Mouse (Mus musculus) CD8-positive naive resting alpha-beta T cell, adult 2 months (primary cell): Measurements from ENCODE around the gene Pde7b.

ENCODE experiments used
- DNase-seq, 2 experiments: peaks; one replicate each; pipeline ENCODE4 v3.0.0; 2022; ENCODE audit warnings: low read depth in 2 of 2, low spot score in 2 of 2

Pde7b gene

GRCm38 (mm10) chr10:20437021-20437420 lies 287.9 kb downstream of the Pde7b start:
- DNase-seq, result no peak

DNA sequence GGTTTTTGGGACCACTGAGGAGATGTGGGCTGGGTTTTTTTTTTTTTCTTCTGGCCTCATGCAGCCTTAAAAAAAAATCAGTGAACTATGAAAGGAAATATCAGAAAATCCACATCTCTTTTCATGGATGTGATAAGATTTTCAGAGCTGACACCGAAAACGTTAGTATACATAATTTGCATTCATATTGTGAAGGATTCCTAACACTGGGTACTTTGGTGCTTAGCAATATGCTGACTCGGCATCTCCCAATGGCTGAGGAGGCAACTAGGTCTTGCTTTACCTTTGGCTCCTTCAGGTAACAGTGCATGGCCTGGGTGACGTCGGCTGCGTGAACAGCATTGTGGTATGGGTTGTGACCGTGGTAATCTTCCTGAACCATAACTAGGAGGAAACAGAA lies 289.0 kb downstream of the Pde7b start:
- no peak for DNase-seq

DNA sequence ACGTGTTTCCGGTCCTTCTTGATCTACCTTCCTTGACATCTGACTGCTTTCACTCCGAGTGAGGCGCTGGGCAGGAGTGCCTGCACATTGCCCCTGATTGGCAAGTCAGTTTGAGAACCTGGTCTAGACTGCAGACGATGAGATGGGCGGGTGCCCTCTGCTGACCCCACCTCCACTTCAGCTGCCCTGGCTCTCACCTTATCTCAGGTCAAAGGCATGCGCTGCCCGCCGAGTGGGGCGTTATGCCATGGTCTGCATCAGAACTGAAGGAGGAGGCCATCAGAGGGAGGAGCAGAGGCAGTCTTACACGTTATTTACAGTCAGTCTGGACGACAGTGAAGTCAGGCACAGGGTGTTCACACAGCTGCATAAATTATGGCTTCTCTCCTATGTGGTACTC lies 293.5 kb downstream of the Pde7b start:
- no peak for DNase-seq

- no peak for DNase-seq
These were observed 303.5 kb downstream of the Pde7b start for GRCm38 (mm10) chr10:20421299-20421883.

DNA sequence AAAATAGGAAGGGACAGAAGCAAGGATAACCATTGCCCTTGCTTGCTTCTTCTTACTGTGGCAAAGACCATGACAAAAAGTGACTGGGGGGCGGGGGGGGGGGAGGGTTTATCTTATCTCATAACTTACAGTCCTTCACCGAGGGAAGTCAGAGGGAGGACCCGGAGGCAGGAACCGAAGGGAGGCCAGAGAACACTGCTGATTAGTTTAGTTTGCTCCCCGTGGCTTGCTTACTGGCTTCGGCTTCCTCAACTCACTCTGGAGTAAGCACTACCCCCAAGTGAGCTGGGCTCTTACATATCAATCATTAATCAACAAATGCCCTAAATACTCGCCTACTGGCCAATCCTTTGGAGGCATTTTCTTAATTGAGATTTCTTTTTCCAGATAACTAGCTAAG lies 304.6 kb downstream of the Pde7b start:
- DNase-seq, result no peak

GRCm38 (mm10) chr10:20418856-20419219 lies 306.0 kb downstream of the Pde7b start:
- no peak for DNase-seq

DNA sequence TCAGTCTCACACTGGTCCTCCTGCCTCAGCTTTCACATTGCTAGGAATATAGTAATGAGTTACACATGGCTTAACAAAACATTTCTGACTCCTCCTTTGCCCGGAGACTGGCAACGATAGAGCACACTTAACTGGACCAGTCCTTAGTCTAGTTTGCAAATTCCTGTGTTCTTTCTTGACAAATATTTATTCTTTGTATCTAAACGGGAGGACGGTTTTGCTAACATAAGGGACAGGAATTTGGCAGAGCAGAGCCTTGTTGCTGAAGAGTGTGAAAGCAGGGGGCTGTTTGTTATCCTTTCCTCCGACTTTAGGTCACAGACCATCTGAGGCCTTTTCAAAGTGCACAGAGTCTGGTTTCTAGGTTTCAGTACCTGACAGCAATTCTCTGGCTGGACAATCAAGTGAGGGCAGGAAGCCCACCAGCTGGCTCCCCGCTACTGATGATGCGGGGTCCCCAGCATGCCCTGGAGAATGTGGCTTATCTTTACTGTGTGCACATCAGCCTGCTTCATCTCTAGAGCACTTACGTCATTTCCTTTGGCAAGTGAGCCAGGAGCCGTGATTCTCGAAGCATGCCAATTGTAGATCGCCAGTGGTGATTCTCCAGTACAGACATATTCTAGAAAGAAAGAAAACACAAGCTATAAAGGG lies 306.5 kb downstream of the Pde7b start:
- no peak for DNase-seq

DNA sequence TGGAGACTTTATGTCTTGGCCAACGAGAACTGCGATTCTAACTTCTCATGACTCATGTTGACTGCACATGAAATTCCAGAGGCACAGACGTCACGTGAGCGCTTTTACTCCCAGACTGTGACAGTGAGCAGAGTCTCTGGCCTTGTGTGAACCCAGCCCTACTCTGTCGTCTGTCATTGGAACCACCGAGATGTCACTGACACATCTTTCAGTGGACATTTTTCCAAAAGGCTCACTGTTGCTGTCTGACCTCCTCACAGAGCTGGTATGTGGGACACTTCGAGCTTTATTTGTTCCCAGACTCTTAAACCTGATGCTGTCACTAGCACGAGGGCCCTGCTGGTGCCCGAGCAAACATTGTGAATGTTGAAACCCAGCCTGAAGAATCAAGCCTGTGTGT lies 315.7 kb downstream of the Pde7b start:
- no peak for DNase-seq

GRCm38 (mm10) chr10:20408336-20408735 lies 316.5 kb downstream of the Pde7b start:
- no peak for DNase-seq

DNA sequence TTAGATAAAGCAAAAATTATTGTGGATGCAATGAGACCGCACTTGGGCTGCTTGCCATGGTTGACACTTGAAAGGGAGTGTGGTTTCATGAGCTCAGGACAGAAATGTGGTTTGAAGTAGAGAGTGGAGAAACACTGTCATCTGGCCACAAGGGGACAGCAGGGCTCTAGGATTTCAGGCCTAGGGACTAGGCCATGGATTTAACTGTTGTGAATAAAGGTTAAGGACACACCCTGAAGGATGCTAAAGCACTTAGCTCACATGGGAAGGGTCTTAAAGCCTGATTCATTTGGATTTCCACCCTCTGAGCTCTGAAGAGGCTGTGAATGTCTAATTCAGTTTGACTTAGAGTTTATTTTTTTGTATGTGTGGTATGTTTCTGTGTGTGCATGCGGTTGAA lies 319.4 kb downstream of the Pde7b start:
- no peak for DNase-seq

- DNase-seq, result no peak
These were observed 321.9 kb downstream of the Pde7b start for GRCm38 (mm10) chr10:20402941-20403340.

DNA sequence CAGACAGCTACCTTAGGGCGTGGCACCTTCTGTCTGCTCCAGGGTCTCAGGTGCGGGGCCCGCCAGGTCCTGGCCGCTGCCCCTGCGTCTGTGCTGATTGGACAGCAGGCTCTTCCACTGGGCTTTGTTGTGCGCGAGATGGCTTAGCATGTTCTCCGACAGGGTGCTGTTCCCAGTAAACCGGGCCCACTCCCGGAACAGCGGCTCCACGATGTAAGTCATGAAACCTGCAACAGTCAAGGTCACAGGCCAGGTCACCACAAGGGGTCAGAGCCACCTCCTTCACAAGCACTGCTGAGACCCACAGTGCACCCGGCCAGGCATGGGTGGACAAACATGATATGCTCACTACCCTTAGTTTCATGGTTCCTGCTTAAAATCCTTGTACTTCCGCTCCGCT lies 324.5 kb downstream of the Pde7b start:
- DNase-seq, result no peak

DNA sequence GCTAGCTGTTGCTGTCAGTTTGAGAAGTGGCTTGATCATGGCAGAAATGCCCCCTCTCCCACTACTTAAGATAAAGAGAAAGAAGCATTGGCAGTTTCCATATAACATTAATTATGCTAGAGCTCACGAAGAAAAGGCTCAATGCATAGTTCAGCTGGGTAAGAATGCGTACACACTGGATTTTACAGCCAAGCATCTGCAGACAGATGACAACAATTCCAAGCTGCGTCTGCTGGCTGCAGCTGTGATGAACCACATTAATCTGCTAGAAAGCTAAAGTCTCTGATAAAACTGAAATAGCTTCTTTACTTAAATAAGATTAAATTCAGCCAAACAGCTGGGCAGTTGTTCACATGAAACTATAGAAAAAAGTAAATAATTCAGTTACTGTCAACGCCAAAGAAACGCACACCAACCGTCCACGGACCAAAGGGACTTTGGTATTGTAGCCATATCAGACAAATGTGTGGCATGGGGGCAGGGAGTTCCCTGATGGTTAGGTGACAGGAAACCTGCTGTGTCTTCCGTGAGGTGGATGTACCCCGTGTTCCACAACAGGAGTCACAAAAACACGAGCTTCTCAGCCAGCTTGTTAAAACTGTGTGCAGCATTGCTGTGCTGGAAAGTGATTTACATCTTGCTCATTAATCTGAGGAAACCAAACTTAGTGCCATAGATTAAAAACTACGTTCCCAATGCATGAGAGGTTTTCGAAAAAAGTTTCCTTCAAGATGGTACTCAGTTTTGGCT lies 326.1 kb downstream of the Pde7b start:
- DNase-seq, result no peak

DNA sequence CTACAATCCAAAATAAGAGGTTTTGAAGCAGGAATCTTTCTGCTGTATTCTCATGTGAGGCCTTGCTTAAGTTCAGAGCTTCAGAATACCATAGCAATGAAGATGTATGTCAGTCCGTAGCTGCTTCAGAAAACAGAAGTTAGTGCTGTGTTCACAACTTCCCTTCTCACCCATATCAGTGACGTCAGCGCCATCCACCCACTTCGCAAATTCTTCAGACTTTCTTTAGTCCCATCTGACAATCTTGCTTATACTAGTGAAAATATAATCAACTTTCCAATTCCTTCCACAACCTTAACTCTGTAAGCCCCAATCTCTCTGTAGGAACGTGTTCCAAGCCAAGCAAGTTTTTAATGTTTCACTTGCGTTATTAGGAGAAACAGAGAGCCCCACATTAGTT lies 326.7 kb downstream of the Pde7b start:
- no peak for DNase-seq

DNA sequence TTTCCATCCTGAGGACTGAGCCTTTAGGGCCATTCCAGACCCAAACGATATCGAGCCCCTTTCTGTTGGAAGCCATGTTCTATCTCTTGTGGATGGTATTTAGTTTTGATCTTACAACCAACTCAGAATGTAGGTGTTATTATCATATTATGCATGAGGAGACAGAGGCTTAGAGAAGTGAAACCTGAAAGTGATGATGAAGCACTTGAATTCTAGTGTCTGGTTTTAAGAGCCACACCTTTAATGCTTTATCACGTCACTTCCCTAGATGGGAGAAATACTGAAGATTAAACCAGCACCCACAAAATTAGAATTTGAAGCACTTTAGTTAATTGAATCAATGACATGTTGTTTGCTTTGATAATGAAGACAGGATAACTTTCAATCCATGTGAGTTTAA lies 329.1 kb downstream of the Pde7b start:
- DNase-seq, result no peak

- DNase-seq, result no peak
These were observed 330.1 kb downstream of the Pde7b start for GRCm38 (mm10) chr10:20394815-20395214.

- DNase-seq, result no peak
These were observed 334.3 kb downstream of the Pde7b start for GRCm38 (mm10) chr10:20390568-20390967.

DNA sequence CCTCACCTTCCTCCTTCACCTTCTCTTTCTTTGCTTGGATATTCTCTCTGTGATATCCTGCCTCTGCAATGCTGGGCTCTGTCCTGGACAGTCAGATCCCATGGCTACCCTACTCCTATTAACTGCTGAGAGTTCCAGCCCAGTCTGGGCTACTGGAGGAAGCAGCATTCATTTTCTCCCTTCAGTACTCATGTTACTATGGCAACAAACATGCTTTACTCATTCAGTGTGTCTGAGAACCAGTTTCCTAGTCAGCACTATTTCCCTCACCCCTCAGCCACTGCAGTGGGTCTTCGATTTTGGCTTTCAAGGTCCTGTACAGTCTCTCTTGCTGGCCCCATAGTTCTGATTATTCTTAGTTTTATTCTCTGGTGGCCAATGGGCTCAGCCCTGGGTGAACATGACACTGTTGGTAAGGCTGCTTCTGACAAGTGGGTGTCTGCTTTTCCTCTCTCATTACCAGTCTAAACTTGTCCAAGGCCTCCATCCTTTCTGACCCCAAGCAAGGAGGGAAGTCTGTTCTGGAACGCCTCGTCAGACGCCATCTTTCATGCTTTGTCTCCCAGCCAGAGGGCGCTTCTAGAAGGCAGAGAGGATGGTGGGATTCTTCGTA lies 342.0 kb downstream of the Pde7b start:
- DNase-seq, result no peak

GRCm38 (mm10) chr10:20381352-20381751 lies 343.5 kb downstream of the Pde7b start:
- DNase-seq, result no peak

DNA sequence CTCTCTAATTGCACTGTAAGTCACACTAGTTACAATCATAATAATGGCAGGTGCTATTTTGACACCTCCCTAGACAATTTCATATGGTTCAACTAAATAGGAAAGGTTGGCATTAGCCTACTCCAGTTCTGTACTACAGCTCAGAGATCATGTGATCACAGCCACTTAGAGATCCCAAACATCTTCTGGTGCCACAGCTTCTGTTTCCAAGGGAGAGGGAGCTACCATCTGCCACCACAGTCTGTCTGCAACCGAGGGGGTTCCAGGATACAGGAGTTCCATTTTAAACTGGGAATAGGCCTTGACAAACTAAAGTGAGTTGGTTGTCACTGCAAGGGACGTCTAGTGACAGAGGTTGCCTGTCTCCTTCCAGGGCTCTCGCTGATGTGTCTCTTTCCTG lies 344.1 kb downstream of the Pde7b start:
- no peak for DNase-seq

DNA sequence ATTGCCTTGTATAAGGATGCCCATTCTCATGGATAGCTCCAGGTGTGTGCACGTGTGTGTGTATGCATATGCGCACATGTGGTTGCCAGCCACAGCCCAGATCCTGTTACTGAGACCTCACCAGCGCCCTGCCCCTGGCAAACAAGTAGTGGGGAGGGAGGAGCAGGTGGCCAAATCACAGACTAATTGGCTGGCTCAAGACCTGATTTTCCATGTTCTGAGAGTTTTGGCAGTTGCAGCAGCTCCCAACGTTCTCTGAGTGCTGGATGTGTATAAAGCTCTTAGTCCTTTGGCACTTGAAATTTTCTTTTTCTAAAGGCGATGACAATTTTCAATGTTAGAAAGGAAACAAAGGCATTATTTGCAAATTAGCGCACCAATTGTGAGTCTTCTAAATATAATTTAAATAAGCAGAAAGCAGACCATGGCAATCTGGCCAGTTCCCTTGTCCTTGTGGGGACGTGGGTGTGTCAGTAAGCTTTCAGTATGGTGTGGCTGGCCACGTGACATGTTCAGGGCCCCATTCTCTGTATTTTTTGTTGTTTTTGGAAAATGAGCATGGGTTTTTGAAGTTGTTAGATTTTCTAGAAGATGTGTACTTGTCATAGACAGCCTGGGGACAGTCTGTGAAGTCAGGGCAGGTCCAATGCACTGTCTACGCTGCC lies 345.7 kb downstream of the Pde7b start:
- no peak for DNase-seq

- DNase-seq, result no peak
These were observed 347.3 kb downstream of the Pde7b start for GRCm38 (mm10) chr10:20377621-20378020.
